Mouse (Mus musculus) cerebellum, adult 11 months (tissue): ENCODE results near the gene Clybl.

ENCODE experiments used
- DNase-seq: peaks from one replicate; pipeline ENCODE4 v3.0.0; 2022

The Clybl gene

GRCm38 (mm10) chr14:122436850-122437249 lies 255.3 kb downstream of the Clybl start:
- DNase-seq = no peak

- peak; percentile 26 for DNase-seq
These were observed 268.3 kb downstream of the Clybl start for GRCm38 (mm10) chr14:122449601-122450495.

- peak; percentile 65 for DNase-seq
These were observed 269.2 kb downstream of the Clybl start, which contains the start of gene Gm5089 for GRCm38 (mm10) chr14:122450496-122451382. Gene Gm5089, minus strand, starts transcription at chr14:122451115.

- DNase-seq = no peak
These were observed 270.1 kb downstream of the Clybl start for GRCm38 (mm10) chr14:122451551-122452145.
